Mouse (Mus musculus) limb, embryonic 10.5 days (tissue): ENCODE measurements around the gene Fibp. TPM values are rescaled to one million over a fixed set of nuclear protein-coding genes. Genes with fewer than 3 reads are reported as not detected.

ENCODE experiments used
- DNase-seq: peaks from one replicate; pipeline ENCODE4 v3.0.0-alpha.2; 2017; ENCODE audit warnings: low spot score
- H3K27ac ChIP-seq: fragments of 300-500 bp; sonication (generic); 2 replicates; pipeline ENCODE4 v1.5.1; 2016; ENCODE audit warnings: mild to moderate bottlenecking
- H3K27me3 ChIP-seq: fragments of 300-500 bp; sonication (generic); 2 replicates; pipeline ENCODE4 v1.6.1; 2016; ENCODE audit warnings: low read depth, mild to moderate bottlenecking; ENCODE audit not compliant: poor library complexity, severe bottlenecking
- H3K36me3 ChIP-seq: fragments of 300-500 bp; sonication (generic); 2 replicates; pipeline ENCODE4 v1.6.1; 2016; ENCODE audit warnings: mild to moderate bottlenecking, moderate library complexity
- H3K4me1 ChIP-seq: fragments of 300-500 bp; sonication (generic); 2 replicates; pipeline ENCODE4 v1.6.1; 2016
- H3K4me3 ChIP-seq: fragments of 300-500 bp; sonication (generic); 2 replicates; pipeline ENCODE4 v1.5.1; 2016; ENCODE audit warnings: mild to moderate bottlenecking, moderate library complexity
- H3K9me3 ChIP-seq: fragments of 300-500 bp; sonication (generic); replicated peaks from 2 replicates; pipeline ENCODE4 v1.6.1; 2016; ENCODE audit warnings: mild to moderate bottlenecking
- WGBS: fragments of 180-500 bp; shearing (Covaris S2); methylation state at CpG from one replicate; pipeline ENCODE4 v1.1.7; 2016; 5-methylcytosine and 5-hydroxymethylcytosine counted together
- polyA plus RNA-seq: library from polyadenylated mRNA; unstranded; fragments of >200 nt; fragmentation: Nextera tagmentation; extraction: Ambion mirVana; gene quantifications from 2 replicates; pipeline ENCODE4 v1.2.1, GENCODE M21; 2016

The Fibp gene
- 111 and 132 TPM in 2 replicates for polyA plus RNA-seq

GRCm38 (mm10) chr19:5460465-5460911 lies at the start of gene Fibp:
Gene Fibp (plus strand): TSS chr19:5460615.
- Histone ChIP-seq H3K27me3 (peaks cover 11% of the 10 kb centered on the region), H3K27ac (peak within 1 kb of the TSS; percentile 89), H3K4me1 (peaks cover 53% of the 10 kb centered on the region), H3K36me3 (peaks cover 44% of the 10 kb centered on the region), H3K4me3 (peak within 1 kb of the TSS; percentile 85), H3K9me3 (no peaks in the 10 kb centered on the region)
- DNase-seq = peak; percentile 97
- under 1% methylated on average over 32 of the region's 32 CpGs for WGBS

- DNase-seq = no peak
- H3K4me3 ChIP-seq = no peak overlapping the region
- no peaks in the 10 kb centered on the region for H3K27me3 ChIP-seq
- WGBS = 87% methylated on average over 5 of the region's 5 CpGs
- no peak overlapping the region for H3K27ac ChIP-seq
- H3K36me3 ChIP-seq = peaks cover 5% of the 10 kb centered on the region; the same call in 1 of the 2 replicates
- H3K9me3 ChIP-seq = no peaks in the 10 kb centered on the region
- peaks cover 26% of the 10 kb centered on the region for H3K4me1 ChIP-seq
Observed at GRCm38 (mm10) chr19:5410641-5411040, 49.8 kb upstream of the Fibp start.

- peaks cover 8% of the 10 kb centered on the region; the same call in 1 of the 2 replicates for H3K36me3 ChIP-seq
- DNase-seq = no peak
- peaks cover 20% of the 10 kb centered on the region for H3K4me1 ChIP-seq
- H3K9me3 ChIP-seq = no peaks in the 10 kb centered on the region
- H3K27me3 ChIP-seq = no peaks in the 10 kb centered on the region
- H3K4me3 ChIP-seq = no peak overlapping the region
- WGBS = 86% methylated on average over 5 of the region's 5 CpGs
- H3K27ac ChIP-seq = 0 out of 2 replicates have a peak overlapping the region, but pooled peaks have one; percentile 7
Observed at GRCm38 (mm10) chr19:5411961-5412360, 48.5 kb upstream of the Fibp start.

- no peak overlapping the region for H3K27ac ChIP-seq
- peaks cover 19% of the 10 kb centered on the region for H3K36me3 ChIP-seq
- no peaks in the 10 kb centered on the region for H3K9me3 ChIP-seq
- H3K27me3 ChIP-seq = no peaks in the 10 kb centered on the region
- 78% methylated on average over 4 of the region's 4 CpGs for whole genome bisulfite sequencing
- no peak for DNase-seq
- no peak overlapping the region for H3K4me3 ChIP-seq
- peaks cover 9% of the 10 kb centered on the region for H3K4me1 ChIP-seq
Observed at GRCm38 (mm10) chr19:5413840-5414239, 46.6 kb upstream of the Fibp start.

GRCm38 (mm10) chr19:5414534-5414957 lies 45.9 kb upstream of the Fibp start:
- Histone ChIP-seq H3K27ac (no peak overlapping the region), H3K4me1 (peaks cover 4% of the 10 kb centered on the region; the same call in 1 of the 2 replicates), H3K9me3 (no peaks in the 10 kb centered on the region), H3K36me3 (peaks cover 21% of the 10 kb centered on the region), H3K27me3 (no peaks in the 10 kb centered on the region), H3K4me3 (no peak overlapping the region)
- 78% methylated on average over 2 of the region's 2 CpGs for WGBS
- DNase-seq = no peak

- no peaks in the 10 kb centered on the region for H3K9me3 ChIP-seq
- H3K36me3 ChIP-seq = peaks cover 61% of the 10 kb centered on the region
- 94% methylated on average over 8 of the region's 8 CpGs for WGBS
Observed at GRCm38 (mm10) chr19:5418750-5419466, 41.5 kb upstream of the Fibp start.

GRCm38 (mm10) chr19:5419630-5420029 lies 40.8 kb upstream of the Fibp start:
- DNase-seq = no peak
- peaks cover 61% of the 10 kb centered on the region for H3K36me3 ChIP-seq
- H3K27ac ChIP-seq = no peak overlapping the region
- peaks cover 21% of the 10 kb centered on the region for H3K4me1 ChIP-seq
- H3K9me3 ChIP-seq = no peaks in the 10 kb centered on the region
- no peak overlapping the region for H3K4me3 ChIP-seq
- H3K27me3 ChIP-seq = no peaks in the 10 kb centered on the region
- 90% methylated on average over 9 of the region's 9 CpGs for WGBS

More at GRCm38 (mm10) chr19:5418750-5419466, 41.5 kb upstream of the Fibp start:
- Histone ChIP-seq H3K27ac (no peak overlapping the region), H3K4me3 (no peak overlapping the region), H3K27me3 (no peaks in the 10 kb centered on the region), H3K4me1 (peaks cover 18% of the 10 kb centered on the region)
- DNase-seq = no peak

- Histone ChIP-seq H3K9me3 (no peaks in the 10 kb centered on the region), H3K27me3 (no peaks in the 10 kb centered on the region), H3K27ac (no peak overlapping the region), H3K4me3 (no peak overlapping the region), H3K4me1 (peaks cover 21% of the 10 kb centered on the region), H3K36me3 (peaks cover 61% of the 10 kb centered on the region)
- 93% methylated on average over 6 of the region's 6 CpGs for WGBS
- no peak for DNase-seq
Observed at GRCm38 (mm10) chr19:5420579-5420978, 39.8 kb upstream of the Fibp start.

GRCm38 (mm10) chr19:5421784-5422183 lies 38.6 kb upstream of the Fibp start:
- Histone ChIP-seq H3K9me3 (no peaks in the 10 kb centered on the region), H3K4me3 (no peak overlapping the region), H3K4me1 (peaks cover 33% of the 10 kb centered on the region), H3K27me3 (no peaks in the 10 kb centered on the region), H3K36me3 (peaks cover 68% of the 10 kb centered on the region), H3K27ac (no peak overlapping the region)
- no peak for DNase-seq
- WGBS = 89% methylated on average over 5 of the region's 5 CpGs

GRCm38 (mm10) chr19:5422267-5422666 lies 38.1 kb upstream of the Fibp start:
- peaks cover 34% of the 10 kb centered on the region for H3K4me1 ChIP-seq
- DNase-seq = no peak
- no peak overlapping the region for H3K4me3 ChIP-seq
- H3K27ac ChIP-seq = no peak overlapping the region
- H3K36me3 ChIP-seq = peaks cover 72% of the 10 kb centered on the region
- 91% methylated on average over 10 of the region's 10 CpGs for WGBS
- no peaks in the 10 kb centered on the region for H3K9me3 ChIP-seq
- no peaks in the 10 kb centered on the region for H3K27me3 ChIP-seq

GRCm38 (mm10) chr19:5422895-5423443 lies 37.4 kb upstream of the Fibp start:
- Histone ChIP-seq H3K36me3 (peaks cover 69% of the 10 kb centered on the region), H3K27ac (peak overlapping the region; percentile 97; the same call in 1 of the 2 replicates)
- 85% methylated on average over 9 of the region's 9 CpGs for whole genome bisulfite sequencing

GRCm38 (mm10) chr19:5423561-5423960 lies 36.9 kb upstream of the Fibp start:
- H3K9me3 ChIP-seq = no peaks in the 10 kb centered on the region
- 64% methylated on average over 12 of the region's 12 CpGs for WGBS
- peaks cover 68% of the 10 kb centered on the region for H3K36me3 ChIP-seq
- H3K4me3 ChIP-seq = peak overlapping the region; percentile 90
- H3K4me1 ChIP-seq = peaks cover 39% of the 10 kb centered on the region
- DNase-seq = no peak
- H3K27ac ChIP-seq = peak overlapping the region; percentile 97
- H3K27me3 ChIP-seq = no peaks in the 10 kb centered on the region

More at GRCm38 (mm10) chr19:5422895-5423443, 37.4 kb upstream of the Fibp start:
- Histone ChIP-seq H3K4me1 (peaks cover 37% of the 10 kb centered on the region), H3K4me3 (peak overlapping the region; percentile 90), H3K27me3 (no peaks in the 10 kb centered on the region), H3K9me3 (no peaks in the 10 kb centered on the region)
- DNase-seq = no peak

- peak overlapping the region; percentile 90 for H3K4me3 ChIP-seq
- no peaks in the 10 kb centered on the region for H3K9me3 ChIP-seq
- DNase-seq = no peak
- WGBS = 1% methylated on average over 46 of the region's 48 CpGs
- H3K36me3 ChIP-seq = peaks cover 70% of the 10 kb centered on the region
- H3K4me1 ChIP-seq = peaks cover 39% of the 10 kb centered on the region
- H3K27ac ChIP-seq = peak overlapping the region; percentile 97
- H3K27me3 ChIP-seq = no peaks in the 10 kb centered on the region
Observed at GRCm38 (mm10) chr19:5424092-5424781, 36.2 kb upstream of the Fibp start.
